Mouse (Mus musculus) 3134 (cell line): Measurements from ENCODE around the gene Kdm4c.
"Not testable (repeated sequence)": the region's sequence is repeated elsewhere in the genome, so short reads cannot be mapped to it uniquely, and the experiment has no call there.

ENCODE experiments used
- DNase-seq: peaks from one replicate; pipeline ENCODE4 v3.0.0-alpha.2; 2011; ENCODE audit warnings: low spot score; ENCODE audit not compliant: insufficient read length; ENCODE audit errors: extremely low read depth

Kdm4c gene

DNA sequence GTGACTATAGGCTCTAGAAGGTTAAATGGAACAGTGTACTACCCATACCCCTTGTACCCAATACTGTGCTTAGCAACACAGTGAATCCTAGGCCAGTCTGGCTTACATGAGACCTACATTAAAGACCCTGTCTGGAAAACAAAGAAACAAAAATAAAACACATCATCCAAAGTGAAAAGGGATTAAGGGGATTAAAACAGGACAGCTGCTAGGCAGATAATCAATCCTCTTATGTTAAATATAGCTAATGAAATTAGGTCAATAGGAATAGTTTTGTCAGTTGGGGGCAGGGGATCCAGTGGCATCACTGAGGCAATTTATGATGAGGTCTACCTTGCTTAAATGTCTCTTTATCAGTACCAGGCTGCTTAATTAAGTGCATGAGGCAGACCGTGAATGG, at the start of gene Kdm4c:
TSS of gene Kdm4c (plus strand) at position 322 of the 400 bp plus-strand sequence.
- no peak for DNase-seq

- DNase-seq, result no peak
These were observed 41.0 kb upstream of the Kdm4c start for GRCm38 (mm10) chr4:74201281-74201811.

DNA sequence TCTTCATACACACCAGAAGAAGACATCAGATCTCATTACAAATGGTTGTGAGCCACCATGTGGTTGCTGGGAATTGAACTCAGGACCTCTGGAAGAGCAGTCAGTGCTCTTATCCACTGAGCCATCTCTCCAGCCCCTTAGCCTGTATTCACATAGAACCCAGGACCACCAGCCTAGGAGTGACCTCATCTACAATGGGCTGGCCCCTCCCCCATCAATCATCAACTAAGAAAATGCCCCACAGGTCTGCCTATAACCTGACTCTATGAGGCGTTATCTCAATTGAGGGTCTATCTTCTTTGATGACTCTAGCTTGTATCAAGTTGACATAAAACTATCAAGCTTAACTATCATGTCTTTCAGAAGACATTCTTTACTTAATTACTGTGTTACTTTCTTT, 20.5 kb upstream of the Kdm4c start:
- not testable (repeated sequence) for DNase-seq

DNA sequence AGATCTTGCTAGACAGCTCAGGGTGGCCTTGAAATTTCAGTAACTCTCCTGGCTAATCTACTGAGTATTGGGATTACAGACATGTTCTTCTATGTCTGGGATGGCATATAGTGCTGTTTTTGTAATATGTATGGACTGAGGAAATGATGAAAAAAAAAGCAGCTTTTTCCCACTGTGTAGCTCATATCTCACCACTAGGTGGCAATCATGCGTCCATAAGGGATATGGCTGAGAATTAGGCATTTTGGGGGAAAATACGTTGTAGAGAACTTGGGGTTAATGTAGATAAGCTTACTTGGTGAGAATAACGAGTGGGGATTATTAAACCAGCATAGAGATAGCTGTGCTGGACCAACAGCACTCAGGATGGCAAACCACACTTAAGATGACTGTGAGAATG, 19.9 kb upstream of the Kdm4c start:
- DNase-seq, result no peak

- no peak for DNase-seq
These were observed 18.1 kb upstream of the Kdm4c start for GRCm38 (mm10) chr4:74224210-74224609.

- peak; percentile 26 for DNase-seq
These were observed 11.3 kb upstream of the Kdm4c start for GRCm38 (mm10) chr4:74230994-74231393.

GRCm38 (mm10) chr4:74231405-74231804, 10.9 kb upstream of the Kdm4c start:
- DNase-seq, result no peak

- no peak for DNase-seq
These were observed 8.8 kb upstream of the Kdm4c start for GRCm38 (mm10) chr4:74233534-74233933.

DNA sequence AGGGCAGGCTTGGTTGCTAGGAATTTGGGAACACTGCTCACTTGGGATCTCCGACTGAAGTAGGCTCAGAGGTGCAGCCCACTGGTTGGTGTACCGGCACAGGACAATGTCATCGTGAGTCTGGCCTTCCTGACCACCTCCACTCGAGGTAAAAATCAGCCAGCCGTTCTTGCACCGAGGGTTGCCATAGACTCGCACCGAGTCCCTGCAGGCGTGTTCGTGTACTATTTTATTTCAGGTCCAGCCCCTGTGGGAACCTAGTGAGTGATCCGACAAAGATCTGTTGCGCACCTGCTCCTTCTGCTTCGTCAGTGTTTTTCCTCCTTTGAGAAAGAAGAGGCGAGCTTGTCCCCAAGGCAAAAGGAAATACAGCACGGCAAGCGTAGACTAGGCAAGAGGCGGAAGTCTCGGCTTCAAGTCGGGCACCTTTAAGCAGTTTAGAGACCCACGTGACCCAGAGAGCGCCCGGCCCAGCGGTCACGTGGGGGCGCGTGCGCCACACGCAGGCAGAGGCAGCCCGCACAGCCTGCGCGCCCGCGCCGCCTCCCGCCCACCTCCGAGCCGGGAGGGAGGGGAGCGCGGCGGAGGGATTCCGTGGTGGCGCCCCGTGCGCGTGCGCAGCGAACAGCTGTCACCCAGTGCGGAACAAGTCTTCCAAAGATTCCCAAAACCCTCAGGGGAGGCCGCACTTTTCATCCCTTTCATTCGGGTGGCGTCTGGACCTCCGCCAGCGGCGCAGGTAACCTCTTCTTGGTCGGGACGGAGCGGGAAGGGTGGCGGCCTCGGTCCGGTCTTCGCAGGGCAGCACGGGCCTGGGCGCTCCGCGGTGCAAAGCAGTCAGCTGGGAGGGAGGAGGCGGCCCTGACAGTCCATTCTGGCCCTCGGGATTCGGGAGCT, 9.3 kb downstream of the Kdm4c start:
- DNase-seq, result peak; percentile 99

GRCm38 (mm10) chr4:74252245-74253105, 10.2 kb downstream of the Kdm4c start:
- DNase-seq, result no peak

GRCm38 (mm10) chr4:74257882-74258281, 15.6 kb downstream of the Kdm4c start:
- no peak for DNase-seq

DNA sequence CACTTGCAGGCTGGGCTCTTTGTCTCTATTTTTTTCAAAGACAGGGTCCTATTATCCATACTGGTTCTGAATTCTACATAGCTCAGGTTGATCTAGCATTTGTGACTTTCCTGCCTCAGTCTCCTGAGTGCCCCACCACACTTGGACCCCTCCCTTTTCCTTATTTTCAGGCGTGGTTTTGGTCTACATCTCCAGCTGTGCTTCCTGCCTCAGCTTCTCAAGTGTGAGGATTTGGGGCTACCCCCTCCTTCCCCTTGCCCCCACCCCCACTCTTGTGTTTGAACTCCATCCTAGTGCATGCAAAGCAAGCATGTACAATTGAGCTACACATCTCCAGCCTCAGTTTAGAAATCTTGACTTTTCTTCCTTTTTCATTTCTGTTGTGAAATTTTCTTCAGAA, 16.2 kb downstream of the Kdm4c start:
- no peak for DNase-seq

DNA sequence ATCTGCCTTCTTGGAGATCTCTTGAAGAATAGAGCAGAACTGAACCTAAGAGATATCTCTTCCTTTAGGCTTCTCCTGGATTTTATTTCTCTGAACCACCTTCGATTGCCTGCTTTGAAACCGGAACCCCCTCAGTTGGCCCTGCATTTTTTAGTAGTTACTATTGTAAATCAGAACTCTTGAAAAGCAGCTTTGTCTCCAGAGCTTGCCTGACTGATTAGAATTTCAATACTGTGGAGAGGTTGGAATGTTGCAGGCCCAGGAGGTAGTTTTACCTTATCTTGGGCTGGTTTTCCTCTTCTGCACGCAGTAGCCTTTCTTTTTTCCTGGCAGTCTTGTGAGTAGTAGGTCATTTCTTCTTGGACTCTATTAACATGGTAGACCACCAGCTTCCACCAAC, 17.0 kb downstream of the Kdm4c start:
- DNase-seq, result no peak

- DNase-seq, result no peak
These were observed 19.6 kb downstream of the Kdm4c start for GRCm38 (mm10) chr4:74261879-74262278.

GRCm38 (mm10) chr4:74264428-74264955, 22.2 kb downstream of the Kdm4c start:
- DNase-seq, result no peak

- DNase-seq, result no peak
These were observed 28.9 kb downstream of the Kdm4c start for GRCm38 (mm10) chr4:74271180-74271579.

DNA sequence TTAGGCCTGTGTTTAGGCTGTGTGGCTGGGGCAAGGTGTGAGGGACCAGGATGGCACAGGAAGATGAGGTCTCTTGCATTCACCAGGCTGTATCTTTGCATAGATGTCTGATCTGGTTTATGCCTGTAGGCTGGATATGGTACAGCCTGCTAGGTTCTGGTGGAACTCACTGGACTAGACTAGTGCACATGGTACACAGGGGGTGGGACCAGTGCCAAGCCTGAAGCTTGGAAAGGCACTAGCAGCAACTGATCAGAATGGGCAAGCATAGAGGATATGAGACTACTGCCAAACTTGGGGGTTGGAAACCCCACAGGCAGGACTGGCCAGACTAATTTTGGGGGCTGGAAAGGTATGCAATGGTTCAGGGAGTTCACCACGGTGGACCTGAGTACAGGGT, 35.2 kb downstream of the Kdm4c start:
- no peak for DNase-seq

DNA sequence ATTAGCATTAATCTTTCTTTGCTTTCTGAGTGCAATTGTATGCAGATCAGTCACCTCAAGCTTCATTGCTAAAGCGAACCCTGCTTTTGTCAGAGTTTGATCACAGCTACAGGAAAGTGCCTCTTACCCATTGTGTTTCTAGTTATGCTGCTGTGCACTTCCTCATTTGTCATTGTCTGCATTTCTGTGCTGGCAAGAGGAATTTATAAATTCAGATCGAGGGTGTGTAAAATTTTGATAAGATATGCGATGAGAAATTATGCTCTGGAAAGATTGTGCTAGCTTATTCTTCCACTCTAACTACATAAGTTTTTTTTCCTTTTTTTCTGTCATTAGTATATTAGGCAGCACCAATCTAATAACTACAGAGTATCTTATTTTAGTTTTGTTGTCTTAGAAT, 37.9 kb downstream of the Kdm4c start:
- DNase-seq, result no peak

DNA sequence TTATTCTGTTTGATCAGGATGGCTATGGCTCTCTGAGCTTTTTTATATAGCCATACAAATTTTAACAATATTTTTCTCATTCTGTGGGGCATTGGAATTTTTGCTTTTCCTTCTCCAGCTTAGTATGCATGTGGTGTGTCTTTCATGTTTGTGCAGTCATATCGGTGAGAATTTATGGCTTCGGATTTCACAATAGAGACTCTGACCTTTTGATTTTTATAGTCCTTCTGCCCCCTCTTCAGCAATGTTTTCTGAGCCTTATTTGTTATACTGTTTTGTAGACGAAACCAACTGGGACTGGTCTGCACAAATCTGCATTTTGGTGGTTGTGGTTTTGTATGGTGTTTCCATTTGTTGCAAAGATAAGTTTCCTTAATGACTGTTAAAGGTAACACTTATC, 45.6 kb downstream of the Kdm4c start:
- DNase-seq, result no peak

DNA sequence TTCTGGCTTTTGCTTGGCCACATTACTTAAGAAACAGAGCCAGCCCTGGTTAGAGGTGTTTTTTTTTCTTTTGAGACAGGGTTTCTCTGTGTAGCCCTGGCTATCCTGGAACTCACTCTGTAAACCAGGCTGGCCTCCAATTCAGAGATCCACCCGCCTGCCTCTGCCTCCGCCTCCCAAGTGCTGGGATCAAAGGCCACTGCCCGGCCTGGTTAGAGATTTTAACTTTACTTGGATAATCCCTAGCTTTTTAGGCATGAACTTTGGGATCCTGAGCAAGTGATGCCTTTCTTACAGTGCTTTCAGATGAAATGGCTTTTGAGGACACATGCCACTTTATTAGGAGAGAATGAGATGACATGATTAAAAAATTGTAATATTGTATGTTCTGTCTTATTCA, 52.4 kb downstream of the Kdm4c start:
- no peak for DNase-seq
